Mouse (Mus musculus) stomach, postnatal 0 days (tissue): ENCODE results near the gene Ska2. TPM values are rescaled to one million over a fixed set of nuclear protein-coding genes. Genes with fewer than 3 reads are reported as not detected.
A peak's percentile ranks its signal among the peaks of the same experiment; 100 is the strongest.

Source experiments
- ATAC-seq: fragments of 200-750 bp; cut with Nextera tagmentation; 2 replicates; pipeline ENCODE4 v1.8.0; 2017; ENCODE audit not compliant: low FRiP score, low TSS enrichment
- DNase-seq: peaks from one replicate; pipeline ENCODE4 v3.0.0-alpha.2; 2016; ENCODE audit warnings: low spot score
- H3K27ac ChIP-seq: fragments of 300-500 bp; sonication (generic); replicated peaks from 2 replicates; pipeline ENCODE4 v1.5.1; 2014; ENCODE audit warnings: mild to moderate bottlenecking, control low read depth
- H3K27me3 ChIP-seq: fragments of 300-500 bp; sonication (generic); 2 replicates; pipeline ENCODE4 v1.6.1; 2014; ENCODE audit warnings: low read length; ENCODE audit not compliant: control insufficient read depth, insufficient read depth
- H3K36me3 ChIP-seq: fragments of 300-500 bp; sonication (generic); 2 replicates; pipeline ENCODE4 v1.6.1; 2014; ENCODE audit warnings: low read length, mixed read lengths; ENCODE audit not compliant: control insufficient read depth, insufficient read depth
- H3K4me1 ChIP-seq: fragments of 300-500 bp; sonication (generic); replicated peaks from 2 replicates; pipeline ENCODE4 v1.6.1; 2014; ENCODE audit warnings: antibody characterized with exemption; ENCODE audit not compliant: control insufficient read depth, insufficient read depth
- H3K4me2 ChIP-seq: fragments of 300-500 bp; sonication (generic); replicated peaks from 2 replicates; pipeline ENCODE4 v1.6.1; 2014; ENCODE audit warnings: low read depth, mild to moderate bottlenecking, control low read depth, moderate library complexity
- H3K4me3 ChIP-seq: fragments of 300-500 bp; sonication (generic); 2 replicates; pipeline ENCODE4 v1.5.1; 2014; ENCODE audit warnings: low read depth, low read length, control low read depth
- H3K9ac ChIP-seq: fragments of 300-500 bp; sonication (generic); 2 replicates; pipeline ENCODE4 v1.6.1; 2014; ENCODE audit warnings: mild to moderate bottlenecking, low read length, control low read depth, mixed read lengths
- H3K9me3 ChIP-seq: fragments of 300-500 bp; sonication (generic); 2 replicates; pipeline ENCODE4 v1.6.1; 2016; ENCODE audit warnings: low read length; ENCODE audit not compliant: control insufficient read depth
- CTCF ChIP-seq: IDR thresholded peaks from 2 replicates; pipeline ENCODE4 v1.5.1; 2016; ENCODE audit warnings: antibody characterized with exemption, low read depth, mild to moderate bottlenecking, moderate library complexity
- EP300 ChIP-seq: optimal IDR thresholded peaks from 2 replicates; pipeline ENCODE3; 2016; ENCODE audit warnings: antibody characterized with exemption
- WGBS: fragments of 180-500 bp; shearing (Covaris S2); extraction: QIAGEN DNeasy Blood & Tissue Kit; methylation state at CpG from one replicate; pipeline ENCODE4 v1.1.7; 2014; 5-methylcytosine and 5-hydroxymethylcytosine counted together
- polyA plus RNA-seq: library from polyadenylated mRNA; unstranded; fragments of >200 nt; fragmentation: Nextera tagmentation; extraction: Ambion mirVana; gene quantifications from 2 replicates; pipeline ENCODE4 v1.2.1, GENCODE M21; 2015

Ska2 gene
- polyA plus RNA-seq, 1 experiment from 2014 or later: 16.7 TPM

- no peak overlapping the region for H3K4me3 ChIP-seq
Measured at GRCm38 (mm10) chr11:87083712-87084111, 25.3 kb upstream of the Ska2 start.

GRCm38 (mm10) chr11:87085461-87085860 is 23.6 kb upstream of the Ska2 start:
- Histone ChIP-seq H3K4me1 (peaks cover 7% of the 10 kb centered on the region; the same call in 1 of the 2 replicates), H3K9me3 (no peaks in the 10 kb centered on the region), H3K9ac (peak overlapping the region; percentile 78), H3K4me3 (peak overlapping the region; percentile 87), H3K4me2 (peak overlapping the region; percentile 86), H3K27me3 (no peaks in the 10 kb centered on the region), H3K36me3 (peaks cover under 1% of the 10 kb centered on the region), H3K27ac (no peak overlapping the region)
- ATAC-seq: no peak
- no peak for DNase-seq
- 69% methylated on average over 13 of the region's 13 CpGs for WGBS
- TF ChIP-seq EP300 (no peak), CTCF (no peak)

More at GRCm38 (mm10) chr11:87083712-87084111, 25.3 kb upstream of the Ska2 start:
- H3K27me3 ChIP-seq: no peaks in the 10 kb centered on the region
- WGBS: 47% methylated on average over 1 of the region's 1 CpGs
- no peak for DNase-seq
- no peak overlapping the region for H3K27ac ChIP-seq
- no peaks in the 10 kb centered on the region for H3K9me3 ChIP-seq
- ATAC-seq: no peak
- peaks cover 7% of the 10 kb centered on the region; the same call in 1 of the 2 replicates for H3K4me1 ChIP-seq
- peaks cover 11% of the 10 kb centered on the region for H3K36me3 ChIP-seq
- H3K4me2 ChIP-seq: no peak overlapping the region
- H3K9ac ChIP-seq: no peak overlapping the region
- no peak for TF ChIP-seq EP300
- no peak for TF ChIP-seq CTCF

- whole genome bisulfite sequencing: under 1% methylated on average over 43 of the region's 43 CpGs
Measured at GRCm38 (mm10) chr11:87086290-87086984, 22.6 kb upstream of the Ska2 start, which contains the start of gene Smg8. Smg8 (minus strand) TSS chr11:87086774.

GRCm38 (mm10) chr11:87087142-87087541 is 21.9 kb upstream of the Ska2 start:
- peak overlapping the region; percentile 78 for H3K27ac ChIP-seq
- H3K4me2 ChIP-seq: peak overlapping the region; percentile 86
- H3K27me3 ChIP-seq: no peaks in the 10 kb centered on the region
- WGBS: 51% methylated on average over 2 of the region's 2 CpGs
- H3K4me1 ChIP-seq: peaks cover 7% of the 10 kb centered on the region; the same call in 1 of the 2 replicates
- no peak for ATAC-seq
- H3K4me3 ChIP-seq: peak overlapping the region; percentile 87
- no peak for TF ChIP-seq CTCF
- no peak for TF ChIP-seq EP300
- no peaks in the 10 kb centered on the region for H3K9me3 ChIP-seq
- H3K36me3 ChIP-seq: no peaks in the 10 kb centered on the region; the same call in 1 of the 2 replicates
- no peak for DNase-seq
- H3K9ac ChIP-seq: peak overlapping the region; percentile 78; the same call in 1 of the 2 replicates

More at GRCm38 (mm10) chr11:87086290-87086984, 22.6 kb upstream of the Ska2 start, which contains the start of gene Smg8:
- H3K4me1 ChIP-seq: peaks cover 7% of the 10 kb centered on the region; the same call in 1 of the 2 replicates
- H3K27me3 ChIP-seq: no peaks in the 10 kb centered on the region
- no peaks in the 10 kb centered on the region; the same call in 1 of the 2 replicates for H3K36me3 ChIP-seq
- peak within 1 kb of the TSS; percentile 78 for H3K27ac ChIP-seq
- peak within 1 kb of the TSS; percentile 87 for H3K4me3 ChIP-seq
- 0 out of 2 replicates have a peak, but pooled peaks have one; percentile 8 for TF ChIP-seq CTCF
- no peak for TF ChIP-seq EP300
- ATAC-seq: peak; percentile 93
- DNase-seq: peak; percentile 89
- no peaks in the 10 kb centered on the region for H3K9me3 ChIP-seq
- H3K9ac ChIP-seq: peak within 1 kb of the TSS; percentile 78
- peak within 1 kb of the TSS; percentile 86 for H3K4me2 ChIP-seq

GRCm38 (mm10) chr11:87108409-87108754 is 652 bp upstream of the Ska2 start, which contains the start of gene Prr11:
Prr11 (minus strand) TSS chr11:87108708.
- Histone ChIP-seq H3K4me1 (no peaks in the 10 kb centered on the region), H3K4me2 (peak within 1 kb of the TSS; percentile 86), H3K4me3 (peak within 1 kb of the TSS; percentile 74), H3K9me3 (no peaks in the 10 kb centered on the region), H3K27me3 (no peaks in the 10 kb centered on the region), H3K36me3 (no peaks in the 10 kb centered on the region), H3K27ac (peak within 1 kb of the TSS; percentile 88), H3K9ac (peak within 1 kb of the TSS; percentile 78)
- WGBS: under 1% methylated on average over 14 of the region's 14 CpGs
- no peak for TF ChIP-seq CTCF
- no peak for TF ChIP-seq EP300
- no peak for ATAC-seq
- DNase-seq: no peak

GRCm38 (mm10) chr11:87109519-87110171 is 611 bp downstream of the Ska2 start:
- WGBS: 0% methylated on average over 42 of the region's 42 CpGs

More at GRCm38 (mm10) chr11:87109519-87110171, 611 bp downstream of the Ska2 start:
- peak overlapping the region; percentile 74 for H3K4me3 ChIP-seq
- peak; percentile 44 for DNase-seq
- H3K27me3 ChIP-seq: no peaks in the 10 kb centered on the region
- H3K9ac ChIP-seq: peak overlapping the region; percentile 78
- no peak for TF ChIP-seq EP300
- H3K4me2 ChIP-seq: peak overlapping the region; percentile 86
- no peaks in the 10 kb centered on the region for H3K9me3 ChIP-seq
- H3K27ac ChIP-seq: peak overlapping the region; percentile 88
- ATAC-seq: no peak
- H3K4me1 ChIP-seq: no peaks in the 10 kb centered on the region
- no peaks in the 10 kb centered on the region for H3K36me3 ChIP-seq
